Mouse (Mus musculus): ENCODE data around the gene Ttll13.
A peak's percentile ranks its signal among the peaks of the same experiment; 100 is the strongest.

The Ttll13 gene

GRCm38 (mm10) chr7:80268897-80269750 is 22.9 kb downstream of the Ttll13 start, which contains the start of gene Vps33b:
Vps33b (plus strand) TSS chr7:80269649.
- DNase-seq = peak; percentile 95

- DNase-seq = no peak
Observed at GRCm38 (mm10) chr7:80269751-80270255, 23.6 kb downstream of the Ttll13 start.

GRCm38 (mm10) chr7:80273456-80273855 is 27.3 kb downstream of the Ttll13 start:
- DNase-seq = no peak

GRCm38 (mm10) chr7:80276374-80276773 is 30.2 kb downstream of the Ttll13 start:
- no peak for DNase-seq

GRCm38 (mm10) chr7:80280032-80280431 is 33.9 kb downstream of the Ttll13 start:
- no peak for DNase-seq

- DNase-seq = no peak
Observed at GRCm38 (mm10) chr7:80280998-80281397, 34.8 kb downstream of the Ttll13 start.

GRCm38 (mm10) chr7:80281646-80282045 is 35.5 kb downstream of the Ttll13 start:
- DNase-seq = no peak

- no peak for DNase-seq
Observed at GRCm38 (mm10) chr7:80283226-80283918, 37.2 kb downstream of the Ttll13 start.

GRCm38 (mm10) chr7:80284391-80284790 is 38.2 kb downstream of the Ttll13 start:
- DNase-seq = no peak

- DNase-seq = no peak
Observed at GRCm38 (mm10) chr7:80285725-80286124, 39.5 kb downstream of the Ttll13 start.

- DNase-seq = no peak
Observed at GRCm38 (mm10) chr7:80287736-80288135, 41.6 kb downstream of the Ttll13 start.

- DNase-seq = peak; percentile 98
Observed at GRCm38 (mm10) chr7:80294062-80294763, 48.0 kb downstream of the Ttll13 start, which contains the start of gene Prc1. Prc1 (plus strand) TSS chr7:80294450.

- DNase-seq = peak; percentile 65
Observed at GRCm38 (mm10) chr7:80294764-80295648, 48.8 kb downstream of the Ttll13 start.

- DNase-seq = no peak
Observed at GRCm38 (mm10) chr7:80296462-80296861, 50.3 kb downstream of the Ttll13 start.

- DNase-seq = no peak
Observed at GRCm38 (mm10) chr7:80297041-80297440, 50.9 kb downstream of the Ttll13 start.

- DNase-seq = no peak
Observed at GRCm38 (mm10) chr7:80298754-80299153, 52.6 kb downstream of the Ttll13 start.

GRCm38 (mm10) chr7:80299568-80299967 is 53.4 kb downstream of the Ttll13 start:
- DNase-seq = no peak

- DNase-seq = no peak
Observed at GRCm38 (mm10) chr7:80301522-80301921, 55.3 kb downstream of the Ttll13 start.

GRCm38 (mm10) chr7:80307766-80308165 is 61.6 kb downstream of the Ttll13 start:
- no peak for DNase-seq
